Mouse (Mus musculus): ENCODE results near the gene Zfp1.

DNA sequence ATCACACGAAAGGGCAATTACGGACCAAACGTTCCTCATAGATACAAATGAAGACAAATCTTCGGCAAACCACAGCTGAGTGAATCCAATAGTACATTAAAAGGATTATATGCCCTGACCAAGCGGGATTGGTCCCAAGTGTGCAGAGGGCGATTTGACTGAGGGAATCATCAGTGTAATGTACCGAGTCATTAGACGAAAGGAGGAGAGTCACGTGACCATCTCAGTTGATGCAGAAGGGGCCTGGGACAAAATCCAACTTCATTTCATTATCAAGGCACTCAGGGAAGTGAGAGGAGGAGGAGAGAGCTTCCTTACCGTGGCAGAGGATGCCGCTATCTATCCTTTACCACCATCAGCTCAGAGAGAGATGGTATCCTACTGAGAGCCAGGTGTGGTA is 38.0 kb downstream of the Zfp1 start:
- no peak for TF ChIP-seq CTCF (IDR thresholded peaks at IDR 0.05; ENCODE audit: low read depth, low read length)
- no peak for TF ChIP-seq POLR2AphosphoS5 (IDR thresholded peaks at IDR 0.05; ENCODE audit: insufficient replicate concordance, low read depth, low read length)
- TF ChIP-seq GATA1 (IDR thresholded peaks at IDR 0.05; ENCODE audit: borderline replicate concordance, low read length), result no peak
